Mouse (Mus musculus): ENCODE data around the gene Ralgapa1. TPM values are rescaled to one million over a fixed set of nuclear protein-coding genes. Genes with fewer than 3 reads are reported as not detected.

Ralgapa1 gene
- polyA plus RNA-seq, 1 experiment from 2014 or later: 23.1 TPM

DNA sequence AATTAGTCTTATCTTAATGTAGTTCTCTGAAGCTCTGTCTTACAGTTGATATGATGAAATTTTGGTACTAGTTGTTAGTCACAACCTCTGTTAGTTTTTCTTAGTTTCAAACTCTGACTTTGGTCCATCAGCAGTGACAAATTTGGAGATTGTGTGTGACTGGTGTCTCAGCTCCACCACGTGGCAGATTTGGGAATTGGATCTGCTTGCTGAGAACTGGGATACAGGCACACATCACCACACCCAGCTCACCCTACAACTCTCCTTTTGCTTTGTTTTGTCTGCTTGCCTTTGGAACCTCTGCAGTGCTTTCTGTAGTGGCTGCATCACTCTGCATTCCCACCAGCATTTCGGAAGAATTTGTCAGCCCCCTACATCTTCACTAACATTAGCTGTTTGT, 10.1 kb upstream of the Ralgapa1 start:
- no peak for ATAC-seq (ENCODE audit: insufficient number of reproducible peaks, insufficient read depth, low FRiP score, low read depth)
- Histone ChIP-seq H3K9me3 (ENCODE audit: control insufficient read depth, low read length) (no peaks in the 10 kb centered on the region), H3K4me3 (ENCODE audit: control insufficient read depth in 1 of 2, insufficient read depth in 1 of 2, low read depth in 1 of 2, low read length in 2 of 2) (no peak overlapping the region), H3K27ac (replicated peaks in 1 of 2; ENCODE audit: control insufficient read depth in 1 of 2, insufficient read depth in 1 of 2, low read depth in 2 of 2, low read length in 2 of 2) (no peak overlapping the region), H3K27me3 (ENCODE audit: control insufficient read depth, insufficient read depth, low read length) (no peaks in the 10 kb centered on the region), H3K4me2 (ENCODE audit: low read length) (no peak overlapping the region), H3K4me1 (ENCODE audit: control insufficient read depth in 2 of 2, insufficient read depth in 2 of 2, low read length in 2 of 2) (no peaks in the 10 kb centered on the region), H3K36me3 (ENCODE audit: control insufficient read depth, insufficient read depth, low read length) (no peaks in the 10 kb centered on the region), H3K9ac (ENCODE audit: low read length) (no peak overlapping the region)
- WGBS: 13% methylated on average over 2 of the region's 2 CpGs

DNA sequence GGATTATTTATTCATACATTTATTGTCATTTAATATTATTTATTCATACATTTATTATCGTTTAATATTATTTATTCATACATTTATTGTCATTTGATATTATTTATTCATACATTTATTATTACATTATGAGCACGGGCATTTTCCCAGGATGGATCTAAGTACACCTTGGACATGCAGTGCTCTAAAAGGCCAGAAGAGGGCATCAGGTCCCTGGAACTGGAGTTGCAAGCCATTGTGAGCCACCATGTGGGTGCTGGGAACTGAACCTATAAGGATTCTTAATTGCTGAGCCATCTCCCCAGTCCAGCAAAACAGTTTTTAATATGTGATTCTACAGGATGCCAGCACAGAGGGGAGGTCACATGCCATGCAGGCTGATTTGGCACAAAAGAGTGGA, 4.6 kb upstream of the Ralgapa1 start:
- H3K36me3 ChIP-seq (ENCODE audit: control insufficient read depth, insufficient read depth, low read length): no peaks in the 10 kb centered on the region
- H3K4me1 ChIP-seq (ENCODE audit: control insufficient read depth in 2 of 2, insufficient read depth in 2 of 2, low read length in 2 of 2): peaks cover 0 to 5% of the 10 kb centered on the region in 2 experiments; a peak in 2 of 4 replicates
- 70% methylated on average over 2 of the region's 2 CpGs for WGBS
- no peaks in the 10 kb centered on the region for H3K27me3 ChIP-seq (ENCODE audit: control insufficient read depth, insufficient read depth, low read length)
- no peak overlapping the region for H3K4me2 ChIP-seq (ENCODE audit: low read length)
- H3K27ac ChIP-seq (replicated peaks in 1 of 2; ENCODE audit: control insufficient read depth in 1 of 2, insufficient read depth in 1 of 2, low read depth in 2 of 2, low read length in 2 of 2): no peak overlapping the region
- H3K4me3 ChIP-seq (ENCODE audit: control insufficient read depth in 1 of 2, insufficient read depth in 1 of 2, low read depth in 1 of 2, low read length in 2 of 2): no peak overlapping the region
- ATAC-seq (ENCODE audit: insufficient number of reproducible peaks, insufficient read depth, low FRiP score, low read depth): no peak
- H3K9ac ChIP-seq (ENCODE audit: low read length): no peak overlapping the region
- no peaks in the 10 kb centered on the region for H3K9me3 ChIP-seq (ENCODE audit: control insufficient read depth, low read length)

DNA sequence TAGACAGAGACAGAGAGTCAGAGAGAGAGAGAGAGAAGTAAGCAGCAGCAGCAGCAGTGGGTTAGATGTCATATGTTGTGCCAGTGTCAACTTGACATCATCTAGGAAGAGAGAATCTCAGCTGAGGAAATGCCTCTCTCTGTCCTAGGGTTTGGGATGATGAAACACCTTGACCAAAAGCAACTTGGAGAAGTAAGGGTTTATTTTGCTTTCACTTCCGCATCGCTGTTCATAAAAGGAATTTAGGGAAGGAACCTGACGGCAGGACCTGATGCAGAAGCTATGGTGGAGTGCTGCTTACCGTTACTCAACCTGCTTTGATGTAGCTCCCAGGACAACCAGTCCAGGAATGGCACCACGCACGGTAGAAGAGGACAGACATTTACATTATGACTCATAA, 3.1 kb upstream of the Ralgapa1 start:
- no peak overlapping the region for H3K27ac ChIP-seq (replicated peaks in 1 of 2; ENCODE audit: control insufficient read depth in 1 of 2, insufficient read depth in 1 of 2, low read depth in 2 of 2, low read length in 2 of 2)
- H3K9ac ChIP-seq (ENCODE audit: low read length): no peak overlapping the region
- ATAC-seq (ENCODE audit: insufficient number of reproducible peaks, insufficient read depth, low FRiP score, low read depth): no peak
- 80% methylated on average over 6 of the region's 6 CpGs for WGBS
- H3K4me2 ChIP-seq (ENCODE audit: low read length): no peak overlapping the region
- no peaks in the 10 kb centered on the region for H3K9me3 ChIP-seq (ENCODE audit: control insufficient read depth, low read length)
- H3K27me3 ChIP-seq (ENCODE audit: control insufficient read depth, insufficient read depth, low read length): no peaks in the 10 kb centered on the region
- no peaks in the 10 kb centered on the region for H3K36me3 ChIP-seq (ENCODE audit: control insufficient read depth, insufficient read depth, low read length)
- H3K4me3 ChIP-seq (ENCODE audit: control insufficient read depth in 1 of 2, insufficient read depth in 1 of 2, low read depth in 1 of 2, low read length in 2 of 2): no peak overlapping the region
- H3K4me1 ChIP-seq (ENCODE audit: control insufficient read depth in 2 of 2, insufficient read depth in 2 of 2, low read length in 2 of 2): peaks cover 0 to 13% of the 10 kb centered on the region in 2 experiments; a peak in 2 of 4 replicates

DNA sequence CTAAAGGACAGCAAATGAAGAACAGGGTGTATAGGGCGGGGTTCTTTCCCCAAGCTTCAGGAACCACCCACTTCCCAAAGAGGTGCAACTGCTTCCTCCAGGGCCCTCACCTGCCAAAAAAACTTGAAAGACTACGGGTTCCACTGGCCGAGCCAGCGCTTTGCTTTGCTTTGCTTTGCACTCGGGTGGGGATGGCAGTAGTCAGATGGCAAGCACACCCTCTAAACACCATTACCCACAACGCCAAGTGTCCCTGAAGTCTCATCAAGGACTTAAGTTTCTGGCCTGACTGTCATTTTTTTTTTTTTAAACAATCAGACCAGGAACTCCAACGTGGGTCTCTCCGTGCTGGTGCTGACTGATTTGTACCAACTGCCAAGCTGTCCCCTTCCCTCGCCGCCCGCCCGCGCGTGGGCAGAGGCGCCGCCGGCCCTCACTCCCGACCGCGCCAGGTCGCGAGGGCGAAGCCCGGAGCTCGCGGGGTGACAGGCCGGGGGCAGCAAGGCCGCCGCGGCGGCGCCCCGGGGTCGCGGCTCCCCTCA, 777 bp downstream of the Ralgapa1 start:
- ATAC-seq (ENCODE audit: insufficient number of reproducible peaks, insufficient read depth, low FRiP score, low read depth): peak; percentile 44; the same call in 1 of the 2 replicates
- Histone ChIP-seq H3K9ac (ENCODE audit: low read length) (peak overlapping the region; percentile 92), H3K27me3 (ENCODE audit: control insufficient read depth, insufficient read depth, low read length) (no peaks in the 10 kb centered on the region), H3K27ac (replicated peaks in 1 of 2; ENCODE audit: control insufficient read depth in 1 of 2, insufficient read depth in 1 of 2, low read depth in 2 of 2, low read length in 2 of 2) (peak overlapping the region; percentile 88), H3K4me2 (ENCODE audit: low read length) (peak overlapping the region; percentile 75), H3K36me3 (ENCODE audit: control insufficient read depth, insufficient read depth, low read length) (no peaks in the 10 kb centered on the region), H3K9me3 (ENCODE audit: control insufficient read depth, low read length) (no peaks in the 10 kb centered on the region), H3K4me1 (ENCODE audit: control insufficient read depth in 2 of 2, insufficient read depth in 2 of 2, low read length in 2 of 2) (peaks cover 0 to 13% of the 10 kb centered on the region in 2 experiments; a peak in 2 of 4 replicates), H3K4me3 (ENCODE audit: control insufficient read depth in 1 of 2, insufficient read depth in 1 of 2, low read depth in 1 of 2, low read length in 2 of 2) (peak overlapping the region; percentile 90)
- WGBS: 2% methylated on average over 35 of the region's 35 CpGs

DNA sequence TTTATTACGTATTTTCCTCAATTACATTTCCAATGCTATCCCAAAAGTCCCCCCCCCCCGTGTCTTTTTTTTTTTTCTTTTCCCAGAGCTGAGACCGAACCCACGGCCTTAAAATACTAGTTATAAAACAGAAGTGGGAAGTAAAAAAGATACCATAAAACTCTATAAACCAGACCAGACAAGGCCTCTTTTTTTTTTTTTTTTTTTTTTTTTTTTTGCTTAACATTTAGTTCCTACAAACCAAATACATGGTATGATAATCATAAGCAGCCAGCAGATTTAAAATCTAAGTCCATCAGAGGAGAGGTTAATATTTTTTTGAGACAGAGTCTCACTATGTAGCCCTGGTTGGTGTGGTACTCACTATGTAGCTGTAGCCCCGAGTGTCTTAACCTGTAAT, 4.5 kb downstream of the Ralgapa1 start:
- 93% methylated on average over 5 of the region's 5 CpGs for WGBS

DNA sequence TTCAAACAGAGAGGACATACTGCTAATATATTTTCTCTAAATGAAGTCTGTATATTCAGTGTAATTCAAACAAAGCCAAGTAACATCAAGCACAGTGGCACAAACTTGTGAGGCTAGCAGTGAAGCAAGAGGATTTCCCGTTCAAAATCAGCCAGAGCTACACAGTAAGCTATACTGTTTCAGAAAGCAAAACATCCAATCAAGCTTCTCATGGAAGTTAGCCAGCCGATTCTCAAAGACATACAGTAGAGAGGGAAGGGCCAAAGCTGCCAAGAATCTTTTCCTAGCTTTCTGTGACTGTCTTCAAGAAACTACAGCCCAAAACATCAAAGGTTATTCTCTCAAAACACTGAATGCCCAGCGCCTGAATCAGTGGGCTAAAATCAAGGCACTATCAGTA, 15.9 kb downstream of the Ralgapa1 start:
- 42% methylated on average over 3 of the region's 3 CpGs for WGBS
- H3K4me2 ChIP-seq (ENCODE audit: low read length): no peak overlapping the region

More for the DNA sequence above, 4.5 kb downstream of the Ralgapa1 start:
- Histone ChIP-seq H3K4me1 (ENCODE audit: control insufficient read depth in 2 of 2, insufficient read depth in 2 of 2, low read length in 2 of 2) (peaks cover 2 to 12% of the 10 kb centered on the region in 2 experiments; a peak in 2 of 4 replicates), H3K27me3 (ENCODE audit: control insufficient read depth, insufficient read depth, low read length) (no peaks in the 10 kb centered on the region), H3K4me3 (ENCODE audit: control insufficient read depth in 1 of 2, insufficient read depth in 1 of 2, low read depth in 1 of 2, low read length in 2 of 2) (no peak overlapping the region), H3K9me3 (ENCODE audit: control insufficient read depth, low read length) (no peaks in the 10 kb centered on the region), H3K36me3 (ENCODE audit: control insufficient read depth, insufficient read depth, low read length) (no peaks in the 10 kb centered on the region), H3K9ac (ENCODE audit: low read length) (no peak overlapping the region), H3K4me2 (ENCODE audit: low read length) (no peak overlapping the region), H3K27ac (replicated peaks in 1 of 2; ENCODE audit: control insufficient read depth in 1 of 2, insufficient read depth in 1 of 2, low read depth in 2 of 2, low read length in 2 of 2) (no peak overlapping the region)
- no peak for ATAC-seq (ENCODE audit: insufficient number of reproducible peaks, insufficient read depth, low FRiP score, low read depth)

DNA sequence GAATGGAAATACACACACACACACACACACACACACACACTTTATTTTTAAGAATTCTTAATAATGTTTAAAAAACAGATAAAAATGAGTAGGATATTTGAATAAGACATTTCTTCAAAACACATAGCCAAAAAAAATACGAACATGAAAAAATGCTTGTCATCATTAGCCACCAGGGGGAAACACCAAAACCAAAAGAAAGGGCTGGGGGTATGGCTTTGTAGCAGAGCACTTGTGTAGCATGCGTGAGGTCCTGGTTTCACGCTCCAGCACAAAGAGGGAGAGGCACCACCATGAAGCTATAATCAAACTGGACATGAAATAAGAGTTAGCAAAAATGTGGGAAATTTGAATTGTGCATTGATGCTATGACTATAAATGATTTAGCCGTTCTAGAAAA, 19.8 kb downstream of the Ralgapa1 start:
- Histone ChIP-seq H3K4me1 (ENCODE audit: control insufficient read depth in 2 of 2, insufficient read depth in 2 of 2, low read length in 2 of 2) (peaks cover 0 to 10% of the 10 kb centered on the region in 2 experiments; a peak in 3 of 4 replicates), H3K4me2 (ENCODE audit: low read length) (no peak overlapping the region), H3K36me3 (ENCODE audit: control insufficient read depth, insufficient read depth, low read length) (no peaks in the 10 kb centered on the region), H3K9ac (ENCODE audit: low read length) (no peak overlapping the region), H3K4me3 (ENCODE audit: control insufficient read depth in 1 of 2, insufficient read depth in 1 of 2, low read depth in 1 of 2, low read length in 2 of 2) (no peak overlapping the region), H3K27me3 (ENCODE audit: control insufficient read depth, insufficient read depth, low read length) (no peaks in the 10 kb centered on the region), H3K27ac (replicated peaks in 1 of 2; ENCODE audit: control insufficient read depth in 1 of 2, insufficient read depth in 1 of 2, low read depth in 2 of 2, low read length in 2 of 2) (no peak overlapping the region), H3K9me3 (ENCODE audit: control insufficient read depth, low read length) (0 out of 2 replicates have a peak, but pooled peaks cover 2% of the 10 kb centered on the region)
- no peak for ATAC-seq (ENCODE audit: insufficient number of reproducible peaks, insufficient read depth, low FRiP score, low read depth)
- WGBS: 90% methylated on average over 4 of the region's 4 CpGs

More for the DNA sequence above, 15.9 kb downstream of the Ralgapa1 start:
- Histone ChIP-seq H3K27me3 (ENCODE audit: control insufficient read depth, insufficient read depth, low read length) (no peaks in the 10 kb centered on the region), H3K4me1 (ENCODE audit: control insufficient read depth in 2 of 2, insufficient read depth in 2 of 2, low read length in 2 of 2) (peaks cover 0 to 12% of the 10 kb centered on the region in 2 experiments; a peak in 3 of 4 replicates), H3K27ac (replicated peaks in 1 of 2; ENCODE audit: control insufficient read depth in 1 of 2, insufficient read depth in 1 of 2, low read depth in 2 of 2, low read length in 2 of 2) (no peak overlapping the region), H3K4me3 (ENCODE audit: control insufficient read depth in 1 of 2, insufficient read depth in 1 of 2, low read depth in 1 of 2, low read length in 2 of 2) (no peak overlapping the region), H3K9ac (ENCODE audit: low read length) (no peak overlapping the region), H3K9me3 (ENCODE audit: control insufficient read depth, low read length) (no peaks in the 10 kb centered on the region), H3K36me3 (ENCODE audit: control insufficient read depth, insufficient read depth, low read length) (no peaks in the 10 kb centered on the region)
- no peak for ATAC-seq (ENCODE audit: insufficient number of reproducible peaks, insufficient read depth, low FRiP score, low read depth)

DNA sequence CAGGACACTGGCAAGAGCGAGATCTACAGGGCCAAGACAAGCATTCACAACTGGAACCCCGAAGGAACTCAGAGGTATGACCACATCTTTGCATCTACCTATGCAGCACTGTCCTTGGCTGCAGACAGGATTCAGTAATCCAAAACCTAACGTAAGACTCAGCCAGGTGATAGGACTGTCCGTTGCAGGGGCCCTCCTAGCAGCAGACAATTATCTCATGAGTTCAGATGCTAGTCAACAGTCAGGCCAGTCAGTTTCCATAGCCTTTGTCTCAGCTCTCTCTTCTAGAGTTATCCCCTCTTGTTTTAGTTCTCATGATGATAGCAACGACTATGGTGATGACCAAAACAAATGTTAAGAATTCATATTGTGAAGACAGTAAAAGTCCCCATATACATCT, 20.8 kb downstream of the Ralgapa1 start:
- Histone ChIP-seq H3K27ac (replicated peaks in 1 of 2; ENCODE audit: control insufficient read depth in 1 of 2, insufficient read depth in 1 of 2, low read depth in 2 of 2, low read length in 2 of 2) (no peak overlapping the region), H3K4me1 (ENCODE audit: control insufficient read depth in 2 of 2, insufficient read depth in 2 of 2, low read length in 2 of 2) (0 out of 4 replicates have a peak, but pooled peaks cover 0 to 5% of the 10 kb centered on the region in 2 experiments), H3K36me3 (ENCODE audit: control insufficient read depth, insufficient read depth, low read length) (no peaks in the 10 kb centered on the region), H3K27me3 (ENCODE audit: control insufficient read depth, insufficient read depth, low read length) (no peaks in the 10 kb centered on the region), H3K4me2 (ENCODE audit: low read length) (no peak overlapping the region), H3K4me3 (ENCODE audit: control insufficient read depth in 1 of 2, insufficient read depth in 1 of 2, low read depth in 1 of 2, low read length in 2 of 2) (no peak overlapping the region), H3K9me3 (ENCODE audit: control insufficient read depth, low read length) (0 out of 2 replicates have a peak, but pooled peaks cover 2% of the 10 kb centered on the region), H3K9ac (ENCODE audit: low read length) (no peak overlapping the region)
- ATAC-seq (ENCODE audit: insufficient number of reproducible peaks, insufficient read depth, low FRiP score, low read depth): no peak
- 75% methylated on average over 5 of the region's 5 CpGs for WGBS
